Mouse (Mus musculus) CH12.LX (cell line): ENCODE data around the gene Mcrs1. TPM values are rescaled to one million over a fixed set of nuclear protein-coding genes. Genes with fewer than 3 reads are reported as not detected.

Experiments used
- DNase-seq: peaks from one replicate; pipeline ENCODE4 v3.0.0-alpha.2; 2013; ENCODE audit errors: extremely low read depth
- H3K27ac ChIP-seq: 2 replicates; pipeline ENCODE4 v1.5.1; 2012; ENCODE audit warnings: low read depth, mild to moderate bottlenecking, control low read depth, moderate library complexity; ENCODE audit not compliant: insufficient read depth
- H3K27me3 ChIP-seq: replicated peaks from 2 replicates; pipeline ENCODE3; 2012; ENCODE audit warnings: inconsistent platforms
- H3K36me3 ChIP-seq, 2 experiments: replicated peaks in 1 of 2; 2 replicates each; pipeline versions ENCODE3 to v1.6.1; 2012; ENCODE audit warnings: inconsistent platforms in 1 of 2, low read length in 1 of 2, mild to moderate bottlenecking in 1 of 2, mixed read lengths in 1 of 2, moderate library complexity in 1 of 2; ENCODE audit not compliant: control insufficient read depth in 1 of 2, insufficient read depth in 1 of 2
- H3K4me1 ChIP-seq, 2 experiments: 2 replicates each; pipeline ENCODE4 v1.6.1; 2012; ENCODE audit warnings: inconsistent platforms in 1 of 2, moderate library complexity in 1 of 2; ENCODE audit not compliant: insufficient read depth in 2 of 2, control insufficient read depth in 1 of 2
- H3K4me2 ChIP-seq: 2 replicates; pipeline ENCODE4 v1.6.1; 2012; ENCODE audit warnings: low read depth, mild to moderate bottlenecking, control low read depth; ENCODE audit not compliant: poor library complexity, insufficient read depth, severe bottlenecking
- H3K4me3 ChIP-seq, 3 experiments: fragments of 150-350 bp in 1 of 3; sonication (generic) in 1 of 3; replicated peaks in 1 of 3; 2 replicates each; pipeline versions ENCODE3 to v1.5.1; 2011 to 2012; ENCODE audit warnings: low read depth in 2 of 3, low read length in 2 of 3, mild to moderate bottlenecking in 2 of 3, moderate library complexity in 2 of 3, control low read depth in 1 of 3, improper control_type of control experiment in 1 of 3, inconsistent platforms in 1 of 3, mixed read lengths in 1 of 3; ENCODE audit not compliant: poor library complexity in 1 of 3
- H3K79me2 ChIP-seq: replicated peaks from 2 replicates; pipeline ENCODE4 v1.6.1; 2012; ENCODE audit warnings: mild to moderate bottlenecking, moderate library complexity; ENCODE audit not compliant: control insufficient read depth, poor library complexity, insufficient read depth, severe bottlenecking; ENCODE audit errors: extremely low read depth
- H3K9ac ChIP-seq: 2 replicates; pipeline ENCODE4 v1.6.1; 2012; ENCODE audit warnings: low read depth, mild to moderate bottlenecking, control low read depth, moderate library complexity; ENCODE audit not compliant: insufficient read depth
- H3K9me3 ChIP-seq: replicated peaks from 2 replicates; pipeline ENCODE3; 2012; ENCODE audit warnings: low read length, inconsistent platforms, mixed read lengths
- BHLHE40 ChIP-seq: IDR thresholded peaks from 2 replicates; pipeline ENCODE4 v1.6.1; 2011; ENCODE audit warnings: mild to moderate bottlenecking, low read depth, low read length, improper control_type of control experiment
- CHD1 ChIP-seq: IDR thresholded peaks from 2 replicates; pipeline ENCODE4 v1.6.1; 2012; ENCODE audit warnings: low read depth, low read length, improper control_type of control experiment, inconsistent platforms
- CHD2 ChIP-seq: IDR thresholded peaks from 2 replicates; pipeline ENCODE4 v1.6.1; 2011; ENCODE audit warnings: low read length, improper control_type of control experiment
- CTCF ChIP-seq, 2 experiments: IDR thresholded peaks in 1 of 2; conservative IDR thresholded peaks in 1 of 2; 2 replicates each; pipeline ENCODE4 v1.5.1; 2011 to 2012; ENCODE audit warnings: low read depth in 2 of 2, low read length in 2 of 2, improper control_type of control experiment in 1 of 2, inconsistent platforms in 1 of 2, mild to moderate bottlenecking in 1 of 2, moderate library complexity in 1 of 2
- ETS1 ChIP-seq: conservative IDR thresholded peaks from 2 replicates; pipeline ENCODE4 v1.6.1; 2012; ENCODE audit warnings: low read depth, mild to moderate bottlenecking, inconsistent platforms, low read length, improper control_type of control experiment, moderate library complexity
- GABPA ChIP-seq: IDR thresholded peaks from 2 replicates; pipeline ENCODE4 v1.6.1; 2012; ENCODE audit warnings: low read depth, low read length, improper control_type of control experiment, inconsistent platforms; ENCODE audit not compliant: insufficient replicate concordance
- HCFC1 ChIP-seq: IDR thresholded peaks from 2 replicates; pipeline ENCODE4 v1.6.1; 2012; ENCODE audit warnings: low read depth, mild to moderate bottlenecking, inconsistent platforms, low read length, improper control_type of control experiment
- IRF4 ChIP-seq: IDR thresholded peaks from 2 replicates; pipeline ENCODE4 v1.6.1; 2014; ENCODE audit warnings: low read depth, mild to moderate bottlenecking, inconsistent platforms, low read length, improper control_type of control experiment
- JUN ChIP-seq: IDR thresholded peaks from 2 replicates; pipeline ENCODE4 v1.6.1; 2011; ENCODE audit warnings: low read depth, mild to moderate bottlenecking, low read length, improper control_type of control experiment, moderate library complexity; ENCODE audit not compliant: insufficient read depth
- JUND ChIP-seq: conservative IDR thresholded peaks from 2 replicates; pipeline ENCODE4 v1.6.1; 2011; ENCODE audit warnings: low read depth, low read length, improper control_type of control experiment
- KAT2A ChIP-seq: IDR thresholded peaks from 2 replicates; pipeline ENCODE4 v1.6.1; 2012; ENCODE audit warnings: low read length, improper control_type of control experiment, inconsistent platforms; ENCODE audit not compliant: insufficient replicate concordance
- MAFK ChIP-seq: IDR thresholded peaks from 2 replicates; pipeline ENCODE4 v1.6.1; 2011; ENCODE audit warnings: low read length, improper control_type of control experiment; ENCODE audit not compliant: insufficient replicate concordance
- MAX ChIP-seq: IDR thresholded peaks from 2 replicates; pipeline ENCODE4 v1.6.1; 2011; ENCODE audit warnings: low read length, improper control_type of control experiment
- MXI1 ChIP-seq: IDR thresholded peaks from 2 replicates; pipeline ENCODE4 v1.6.1; 2011; ENCODE audit warnings: mild to moderate bottlenecking, low read depth, low read length, improper control_type of control experiment
- MYC ChIP-seq: IDR thresholded peaks from 2 replicates; pipeline ENCODE4 v1.6.1; 2011; ENCODE audit warnings: low read depth, mild to moderate bottlenecking, improper control_type of control experiment, low read length
- NRF1 ChIP-seq: IDR thresholded peaks from 2 replicates; pipeline ENCODE4 v1.6.1; 2014; ENCODE audit warnings: low read depth, mild to moderate bottlenecking, inconsistent platforms, low read length, improper control_type of control experiment, moderate library complexity
- PAX5 ChIP-seq: IDR thresholded peaks from 2 replicates; pipeline ENCODE4 v1.6.1; 2012; ENCODE audit warnings: low read length, inconsistent platforms, mixed read lengths
- SIN3A ChIP-seq: IDR thresholded peaks from 2 replicates; pipeline ENCODE4 v1.6.1; 2012; ENCODE audit warnings: low read length, improper control_type of control experiment, inconsistent platforms
- SMC3 ChIP-seq: IDR thresholded peaks from 2 replicates; pipeline ENCODE4 v1.6.1; 2011; ENCODE audit warnings: low read depth, low read length, improper control_type of control experiment
- TCF12 ChIP-seq: IDR thresholded peaks from 2 replicates; pipeline ENCODE4 v1.6.1; 2014; ENCODE audit warnings: low read depth, mild to moderate bottlenecking, inconsistent platforms, low read length, improper control_type of control experiment
- UBTF ChIP-seq: IDR thresholded peaks from 2 replicates; pipeline ENCODE4 v1.6.1; 2012; ENCODE audit warnings: low read depth, mild to moderate bottlenecking, inconsistent platforms, low read length, improper control_type of control experiment, moderate library complexity
- ZC3H11A ChIP-seq: IDR thresholded peaks from 2 replicates; pipeline ENCODE4 v1.6.1; 2012; ENCODE audit warnings: low read depth, mild to moderate bottlenecking, inconsistent platforms, low read length, improper control_type of control experiment
- ZKSCAN1 ChIP-seq: IDR thresholded peaks from 2 replicates; pipeline ENCODE4 v1.6.1; 2012; ENCODE audit warnings: low read depth, inconsistent platforms, low read length, improper control_type of control experiment, borderline replicate concordance
- ZMIZ1 ChIP-seq: IDR thresholded peaks from 2 replicates; pipeline ENCODE4 v1.6.1; 2012; ENCODE audit warnings: low read depth, mild to moderate bottlenecking, inconsistent platforms, low read length, improper control_type of control experiment
- ZNF384 ChIP-seq: IDR thresholded peaks from 2 replicates; pipeline ENCODE4 v1.6.1; 2012; ENCODE audit warnings: low read depth, low read length, improper control_type of control experiment, inconsistent platforms
- dilution Hi-C: fragments of 300-500 bp; cut with MboI; formaldehyde crosslinking; loops from 2 replicates; pipeline ENCODE4 v1.14.3; 2020; ENCODE audit warnings: low sequenced_read_pairs; ENCODE audit not compliant: extremely low pct_unique_long_range_greater_than_20kb, extremely low pct_ligation_motif_present
- in situ Hi-C: fragments of 300-500 bp; cut with MboI; formaldehyde crosslinking; loops from 3 replicates; pipeline ENCODE4 v1.14.3; 2019; ENCODE audit warnings: low sequenced_read_pairs, low pct_ligation_motif_present, low pct_unique_long_range_greater_than_20kb, mixed read lengths
- polyA plus RNA-seq: library from polyadenylated mRNA; unstranded; fragments of >175 nt; gene quantifications from 2 replicates; pipeline ENCODE4 v1.2.1, GENCODE M21; 2012; ENCODE audit warnings: low read depth; ENCODE audit not compliant: insufficient read length
- total RNA-seq, 2 experiments: library from RNA; depleted of rRNA; stranded (reverse); fragments of 300-350 nt in 1 of 2; fragments of >200 nt in 1 of 2; gene quantifications; 2 replicates each; pipeline ENCODE4 v1.2.3; 2012 to 2014

Gene Mcrs1
- total and polyA plus RNA-seq, 3 experiments: 75.9 to 105 (median 85.1) TPM

- H3K4me3 ChIP-seq: no peak overlapping the region
- dilution Hi-C loops: no loop called here
- in situ Hi-C loops: no loop called here
- no peak for TF ChIP-seq JUND
- TF ChIP-seq CTCF (conservative IDR thresholded peaks at IDR 0.05 in 1 of 2, IDR thresholded peaks at IDR 0.05 in 1 of 2; ENCODE audit: low read depth in 2 of 2, low read length in 2 of 2): no peak
- no peak for TF ChIP-seq MAX
- TF ChIP-seq NRF1: no peak
- no peak for TF ChIP-seq MXI1
- no peak for TF ChIP-seq SMC3
- TF ChIP-seq ETS1: no peak
- TF ChIP-seq BHLHE40: no peak
- no peak for TF ChIP-seq KAT2A
- no peak for TF ChIP-seq HCFC1
- TF ChIP-seq MAFK: no peak
- no peak for TF ChIP-seq CHD1
- TF ChIP-seq UBTF: no peak
- TF ChIP-seq ZKSCAN1: no peak
- TF ChIP-seq JUN: no peak
- no peak for TF ChIP-seq PAX5
- TF ChIP-seq ZNF384: no peak
- no peaks in the 10 kb centered on the region for H3K9me3 ChIP-seq
- peaks cover 0 to 18% of the 10 kb centered on the region in 2 experiments; a peak in 2 of 4 replicates for H3K4me1 ChIP-seq
- no peak overlapping the region for H3K27ac ChIP-seq
- H3K79me2 ChIP-seq: no peaks in the 10 kb centered on the region
- no peak overlapping the region for H3K9ac ChIP-seq
- peaks cover 68% of the 10 kb centered on the region for H3K27me3 ChIP-seq
- no peaks in the 10 kb centered on the region for H3K36me3 ChIP-seq
- no peak overlapping the region for H3K4me2 ChIP-seq
- no peak for DNase-seq
Measured at GRCm38 (mm10) chr15:99221315-99221952, 30.3 kb downstream of the Mcrs1 start.

GRCm38 (mm10) chr15:99217630-99218029, 34.1 kb downstream of the Mcrs1 start:
- no peak overlapping the region for H3K4me3 ChIP-seq
- H3K4me1 ChIP-seq: peaks cover 0 to 3% of the 10 kb centered on the region in 2 experiments; a peak in 1 of 4 replicates
- in situ Hi-C loops: no loop called here
- no peaks in the 10 kb centered on the region for H3K79me2 ChIP-seq
- H3K4me2 ChIP-seq: no peak overlapping the region
- peaks cover 30% of the 10 kb centered on the region for H3K27me3 ChIP-seq
- no peak overlapping the region for H3K9ac ChIP-seq
- TF ChIP-seq SIN3A: no peak
- TF ChIP-seq HCFC1: no peak
- TF ChIP-seq ZNF384: no peak
- TF ChIP-seq CHD2: no peak
- no peak for TF ChIP-seq IRF4
- no peak for TF ChIP-seq ZKSCAN1
- no peak for TF ChIP-seq TCF12
- no peak for TF ChIP-seq JUN
- TF ChIP-seq NRF1: no peak
- TF ChIP-seq CTCF (conservative IDR thresholded peaks at IDR 0.05 in 1 of 2, IDR thresholded peaks at IDR 0.05 in 1 of 2; ENCODE audit: low read depth in 2 of 2, low read length in 2 of 2): no peak
- TF ChIP-seq MYC: no peak
- TF ChIP-seq GABPA: no peak
- no peak for TF ChIP-seq SMC3
- no peak for TF ChIP-seq ZC3H11A
- TF ChIP-seq ZMIZ1: no peak
- TF ChIP-seq JUND: no peak
- TF ChIP-seq UBTF: no peak
- TF ChIP-seq PAX5: no peak
- TF ChIP-seq ETS1: no peak
- TF ChIP-seq, all 38 proteins: peak for 0
- Histone ChIP-seq H3K36me3 (peaks cover 7 to 21% of the 10 kb centered on the region in 2 experiments), H3K9me3 (no peaks in the 10 kb centered on the region), H3K27ac (no peak overlapping the region)
- dilution Hi-C loops: no loop called here
- DNase-seq: no peak
